Mouse (Mus musculus) frontal cortex, adult (tissue): ENCODE measurements at regions not wholly inside any gene's neighbourhood (a gene's known extent, or its start where the extent isn't known, plus 50 kb on each side); places are given as distances from the start of the nearest gene placed in this dataset.
A peak's percentile ranks its signal among the peaks of the same experiment; 100 is the strongest.

Source experiments
- ATAC-seq: cut with Nextera tagmentation; 2 replicates; pipeline ENCODE4 v1.9.2; 2017; ENCODE audit warnings: mild to moderate bottlenecking, moderate library complexity, mixed read lengths; ENCODE audit not compliant: low TSS enrichment

GRCm38 (mm10) chr7:129771876-129772275, 180.2 kb downstream of the Wdr11 start:
- ATAC-seq: no peak

- ATAC-seq: no peak
Observed at GRCm38 (mm10) chr7:129772540-129773331, 181.1 kb downstream of the Wdr11 start.

- no peak for ATAC-seq
Observed at GRCm38 (mm10) chr7:129774261-129774861, 182.7 kb downstream of the Wdr11 start.

GRCm38 (mm10) chr7:129775189-129775588, 183.5 kb downstream of the Wdr11 start:
- no peak for ATAC-seq

- ATAC-seq: peak; percentile 57
Observed at GRCm38 (mm10) chr7:129778842-129779421, 187.3 kb downstream of the Wdr11 start.

- ATAC-seq: no peak
Observed at GRCm38 (mm10) chr7:129779939-129780338, 188.3 kb downstream of the Wdr11 start.

GRCm38 (mm10) chr7:129781756-129782155, 190.1 kb downstream of the Wdr11 start:
- ATAC-seq: no peak

- ATAC-seq: no peak; the same call in 1 of the 2 replicates
Observed at GRCm38 (mm10) chr7:129784966-129785365, 193.3 kb downstream of the Wdr11 start.

- no peak for ATAC-seq
Observed at GRCm38 (mm10) chr7:129787011-129787410, 195.3 kb downstream of the Wdr11 start.

- no peak for ATAC-seq
Observed at GRCm38 (mm10) chr7:129787736-129788135, 196.1 kb downstream of the Wdr11 start.

GRCm38 (mm10) chr7:129789461-129789860, 197.8 kb downstream of the Wdr11 start:
- ATAC-seq: no peak

- no peak for ATAC-seq
Observed at GRCm38 (mm10) chr7:129790590-129791449, 199.2 kb downstream of the Wdr11 start.

- ATAC-seq: no peak
Observed at GRCm38 (mm10) chr7:129791450-129791820, 199.8 kb downstream of the Wdr11 start.

- ATAC-seq: no peak
Observed at GRCm38 (mm10) chr7:129793733-129794132, 202.1 kb downstream of the Wdr11 start.

- ATAC-seq: no peak
Observed at GRCm38 (mm10) chr7:129794276-129794675, 202.6 kb downstream of the Wdr11 start.

GRCm38 (mm10) chr7:129798525-129798924, 206.9 kb downstream of the Wdr11 start:
- ATAC-seq: no peak

GRCm38 (mm10) chr7:129800461-129800867, 208.8 kb downstream of the Wdr11 start:
- ATAC-seq: no peak

- ATAC-seq: no peak
Observed at GRCm38 (mm10) chr7:129801431-129801847, 209.8 kb downstream of the Wdr11 start.

- ATAC-seq: no peak
Observed at GRCm38 (mm10) chr7:129802168-129802567, 210.5 kb downstream of the Wdr11 start.

- no peak for ATAC-seq
Observed at GRCm38 (mm10) chr7:129805340-129805739, 213.7 kb downstream of the Wdr11 start.

GRCm38 (mm10) chr7:129810141-129810540, 218.5 kb downstream of the Wdr11 start:
- no peak for ATAC-seq

- no peak for ATAC-seq
Observed at GRCm38 (mm10) chr7:129810565-129810964, 218.9 kb downstream of the Wdr11 start.
